Mouse (Mus musculus): ENCODE data around the gene Grm8.

DNA sequence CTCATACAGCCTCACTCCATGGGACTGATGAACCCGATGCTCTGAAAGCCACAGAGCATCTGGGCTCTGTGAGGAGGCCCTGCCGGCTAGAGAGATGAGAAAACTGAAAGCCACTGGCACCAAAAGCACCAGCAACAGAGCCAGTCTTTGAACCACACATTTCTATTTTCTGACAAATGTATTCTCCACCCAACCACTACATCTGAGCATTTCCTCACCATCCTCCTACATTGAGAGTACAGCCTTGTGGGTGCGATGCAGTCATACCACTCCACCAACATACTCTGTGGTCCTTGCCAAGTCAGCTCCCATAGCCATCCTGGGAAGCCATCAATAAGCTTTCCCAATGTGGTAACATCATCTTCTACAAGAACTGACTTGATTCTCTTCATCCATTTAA, 43.1 kb downstream of the Grm8 start:
- TF ChIP-seq POLR2A (IDR thresholded peaks at IDR 0.05; ENCODE audit: extremely low read depth, insufficient read depth, low read length) (no peak), CTCF (IDR thresholded peaks at IDR 0.05; ENCODE audit: low read depth, low read length) (no peak)

Data from liver, adult 2 months (tissue).